Mouse (Mus musculus) C2C12 (cell line): ENCODE data around the gene Mcur1.

Source experiments
- CEBPB ChIP-seq: IDR thresholded peaks from one replicate; pipeline ENCODE4 v1.6.1; 2011; ENCODE audit warnings: low read depth, mild to moderate bottlenecking, control low read depth, moderate library complexity
- CTCF ChIP-seq: IDR thresholded peaks from one replicate; pipeline ENCODE4 v1.5.1; 2011; ENCODE audit not compliant: control insufficient read depth, insufficient read depth, insufficient read length
- FOSL1 ChIP-seq: IDR thresholded peaks from one replicate; pipeline ENCODE4 v1.8.0; 2011; ENCODE audit warnings: mild to moderate bottlenecking, low read length; ENCODE audit not compliant: poor library complexity, insufficient read depth, severe bottlenecking
- MAX ChIP-seq: IDR thresholded peaks from one replicate; pipeline ENCODE4 v1.6.1; 2011; ENCODE audit warnings: mild to moderate bottlenecking, control low read depth

DNA sequence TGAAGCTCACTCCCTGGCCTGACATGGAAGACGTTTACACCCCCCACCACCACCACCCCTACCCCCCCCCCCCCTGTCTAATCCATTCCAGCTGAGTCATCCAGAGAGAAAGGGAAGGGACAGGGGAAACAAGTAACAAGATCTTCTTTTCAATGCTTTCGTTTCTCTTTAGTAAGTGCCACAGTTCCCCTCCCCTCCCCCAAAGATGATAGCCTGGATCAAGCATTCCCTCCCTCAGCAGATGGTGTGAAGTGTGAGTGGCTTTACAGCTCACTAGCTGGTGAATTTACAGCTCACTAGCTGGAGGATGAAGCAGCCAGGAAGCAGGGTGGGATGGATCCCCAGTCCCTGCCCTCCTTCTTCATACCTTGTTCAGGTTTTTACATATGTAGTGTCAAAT lies 63.3 kb downstream of the Mcur1 start:
- no peak for TF ChIP-seq CTCF
- no peak for TF ChIP-seq MAX
- no peak for TF ChIP-seq CEBPB
- TF ChIP-seq FOSL1 = no peak
